Mouse (Mus musculus) bone marrow macrophage, adult 2 months (primary cell): ENCODE measurements around the gene Vti1a.

ENCODE experiments used
- CTCF ChIP-seq: IDR thresholded peaks from 2 replicates; pipeline ENCODE4 v1.5.1; 2012; ENCODE audit warnings: low read depth, mild to moderate bottlenecking, low read length, moderate library complexity
- POLR2A ChIP-seq: IDR thresholded peaks from 2 replicates; pipeline ENCODE4 v1.6.1; 2012; ENCODE audit warnings: mild to moderate bottlenecking, low read depth, low read length, borderline replicate concordance

- TF ChIP-seq CTCF (no peak), POLR2A (no peak)
Observed at GRCm38 (mm10) chr19:55286034-55286433, 30.1 kb upstream of the Vti1a start.
